Mouse (Mus musculus) limb, embryonic 10.5 days (tissue): ENCODE data around the gene Lhfp. TPM values are rescaled to one million over a fixed set of nuclear protein-coding genes. Genes with fewer than 3 reads are reported as not detected.
A peak's percentile ranks its signal among the peaks of the same experiment; 100 is the strongest.

Source experiments
- DNase-seq: peaks from one replicate; pipeline ENCODE4 v3.0.0-alpha.2; 2017; ENCODE audit warnings: low spot score
- H3K27ac ChIP-seq: fragments of 300-500 bp; sonication (generic); 2 replicates; pipeline ENCODE4 v1.5.1; 2016; ENCODE audit warnings: mild to moderate bottlenecking
- H3K27me3 ChIP-seq: fragments of 300-500 bp; sonication (generic); 2 replicates; pipeline ENCODE4 v1.6.1; 2016; ENCODE audit warnings: low read depth, mild to moderate bottlenecking; ENCODE audit not compliant: poor library complexity, severe bottlenecking
- H3K36me3 ChIP-seq: fragments of 300-500 bp; sonication (generic); 2 replicates; pipeline ENCODE4 v1.6.1; 2016; ENCODE audit warnings: mild to moderate bottlenecking, moderate library complexity
- H3K4me1 ChIP-seq: fragments of 300-500 bp; sonication (generic); 2 replicates; pipeline ENCODE4 v1.6.1; 2016
- H3K4me3 ChIP-seq: fragments of 300-500 bp; sonication (generic); 2 replicates; pipeline ENCODE4 v1.5.1; 2016; ENCODE audit warnings: mild to moderate bottlenecking, moderate library complexity
- H3K9me3 ChIP-seq: fragments of 300-500 bp; sonication (generic); replicated peaks from 2 replicates; pipeline ENCODE4 v1.6.1; 2016; ENCODE audit warnings: mild to moderate bottlenecking
- WGBS: fragments of 180-500 bp; shearing (Covaris S2); methylation state at CpG from one replicate; pipeline ENCODE4 v1.1.7; 2016; 5-methylcytosine and 5-hydroxymethylcytosine counted together
- polyA plus RNA-seq: library from polyadenylated mRNA; unstranded; fragments of >200 nt; fragmentation: Nextera tagmentation; extraction: Ambion mirVana; gene quantifications from 2 replicates; pipeline ENCODE4 v1.2.1, GENCODE M21; 2016

Gene Lhfp
- polyA plus RNA-seq = 61.8 and 90.1 TPM in 2 replicates

DNA sequence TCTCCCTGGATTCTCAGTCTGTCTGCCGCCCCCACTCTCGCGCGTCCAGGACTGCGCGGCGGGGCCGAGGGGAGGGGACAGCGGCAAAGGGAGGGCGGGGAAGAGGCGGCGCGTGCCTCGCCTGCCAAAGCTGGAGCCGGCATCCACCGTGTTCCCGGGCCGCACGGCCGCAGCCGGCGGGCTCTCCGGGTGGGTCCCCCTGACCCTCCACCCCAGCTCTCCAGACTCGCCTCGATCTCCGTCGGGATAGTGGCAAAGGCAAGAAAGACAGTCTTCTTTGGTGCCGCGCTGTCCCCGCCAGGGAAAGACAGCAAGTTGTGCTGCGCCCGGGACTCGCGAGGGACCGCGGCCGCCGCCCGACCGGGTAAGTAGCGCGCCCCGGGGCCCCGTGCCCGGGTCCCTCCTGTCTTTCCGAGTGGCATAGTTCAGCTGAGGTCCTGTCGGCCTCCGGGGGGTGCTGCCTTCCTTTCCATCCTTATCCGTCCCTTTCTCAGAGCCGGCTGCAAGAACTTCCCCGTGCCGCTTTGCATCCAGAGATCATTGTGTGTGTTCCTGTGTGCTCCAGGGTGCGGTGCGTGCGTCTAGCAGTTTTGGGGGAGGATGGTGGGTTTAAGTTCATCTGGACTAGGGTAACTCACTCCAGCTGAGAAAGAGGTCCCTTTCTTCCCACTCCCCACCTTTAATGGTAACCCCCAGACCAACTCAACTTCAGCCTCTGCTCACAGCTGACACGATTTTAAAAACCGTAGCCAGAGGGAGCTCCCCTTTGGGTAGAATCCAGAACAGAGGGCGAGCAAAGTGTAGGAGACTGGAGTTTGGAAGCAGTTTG, at the start of gene Lhfp:
Gene Lhfp, plus strand, starts transcription at position 118 of the 829 bp plus-strand sequence.
- DNase-seq = peak; percentile 85
- Histone ChIP-seq H3K9me3 (no peaks in the 10 kb centered on the region), H3K4me3 (peak within 1 kb of the TSS; percentile 85), H3K27ac (peak within 1 kb of the TSS; percentile 92), H3K4me1 (peaks cover 57% of the 10 kb centered on the region), H3K36me3 (peaks cover 7% of the 10 kb centered on the region), H3K27me3 (peaks cover 20% of the 10 kb centered on the region)
- WGBS = under 1% methylated on average over 47 of the region's 58 CpGs

DNA sequence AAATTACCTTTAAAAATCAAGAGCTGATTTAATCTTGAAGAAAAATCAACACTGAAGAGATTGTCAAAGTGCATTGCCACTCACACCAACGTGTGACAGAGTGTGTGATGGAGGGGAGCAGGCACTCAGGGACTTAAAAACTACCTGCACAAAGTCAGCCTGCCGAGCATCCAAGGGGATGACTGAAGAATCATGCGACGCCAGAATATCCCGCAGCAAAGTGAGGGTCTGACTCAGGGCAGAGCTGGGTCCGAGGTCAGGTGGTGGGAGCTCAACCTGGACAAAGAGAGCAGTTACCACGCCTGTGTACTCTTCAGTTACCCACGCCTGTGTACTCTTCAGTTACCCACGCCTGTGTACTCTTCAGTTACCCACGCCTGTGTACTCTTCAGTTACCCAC, 48.0 kb upstream of the Lhfp start:
- Histone ChIP-seq H3K27ac (no peak overlapping the region), H3K4me3 (no peak overlapping the region), H3K36me3 (peaks cover 67% of the 10 kb centered on the region), H3K27me3 (no peaks in the 10 kb centered on the region), H3K9me3 (no peaks in the 10 kb centered on the region), H3K4me1 (0 out of 2 replicates have a peak, but pooled peaks cover 4% of the 10 kb centered on the region)
- WGBS = 91% methylated on average over 10 of the region's 10 CpGs
- DNase-seq = peak; percentile 19

DNA sequence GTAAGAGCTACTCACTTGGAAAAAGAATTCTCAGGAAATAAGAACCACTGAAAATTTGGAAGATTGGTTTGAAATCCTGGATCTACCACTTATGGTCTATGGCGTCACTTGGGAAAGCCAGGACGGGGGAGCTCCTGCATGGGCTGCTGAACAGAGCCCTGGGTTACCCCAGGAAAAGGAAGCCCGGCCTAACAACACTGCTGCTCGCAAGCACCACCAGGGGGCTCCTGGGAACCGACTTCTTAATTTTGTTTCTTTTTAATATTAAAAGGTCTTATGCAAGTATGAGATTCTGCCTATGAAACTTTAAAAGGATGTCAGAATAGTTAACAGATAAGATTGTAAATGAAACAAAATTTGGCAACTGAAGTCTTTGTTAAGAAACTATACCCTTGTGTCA, 46.7 kb upstream of the Lhfp start:
- peak; percentile 3 for DNase-seq
- Histone ChIP-seq H3K4me1 (peaks cover 15% of the 10 kb centered on the region), H3K9me3 (no peaks in the 10 kb centered on the region), H3K27me3 (no peaks in the 10 kb centered on the region), H3K27ac (no peak overlapping the region), H3K36me3 (peaks cover 61% of the 10 kb centered on the region), H3K4me3 (no peak overlapping the region)
- WGBS = 80% methylated on average over 5 of the region's 5 CpGs

DNA sequence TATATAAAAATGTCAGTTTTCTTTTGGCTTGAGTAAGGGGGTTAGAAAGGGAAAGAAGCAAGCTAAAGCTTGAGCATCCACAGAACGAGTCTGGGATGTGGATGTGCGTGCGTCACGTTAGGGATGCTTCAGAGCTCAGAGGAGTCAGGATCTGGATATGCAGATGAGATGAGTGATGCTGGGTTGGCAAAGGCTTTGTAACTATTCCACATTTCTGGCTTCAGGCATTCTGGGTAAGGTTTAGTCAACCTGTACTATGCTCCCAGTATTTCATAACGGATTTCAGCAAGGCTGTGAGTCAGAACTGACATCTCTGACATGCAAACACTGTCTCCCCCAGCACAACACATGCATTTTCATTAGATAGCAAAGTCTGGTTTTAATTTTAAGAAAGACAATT, 44.7 kb upstream of the Lhfp start:
- Histone ChIP-seq H3K9me3 (no peaks in the 10 kb centered on the region), H3K36me3 (peaks cover 68% of the 10 kb centered on the region), H3K27ac (no peak overlapping the region), H3K4me3 (no peak overlapping the region), H3K27me3 (no peaks in the 10 kb centered on the region), H3K4me1 (peaks cover 21% of the 10 kb centered on the region)
- WGBS = 92% methylated on average over 5 of the region's 5 CpGs
- DNase-seq = no peak

DNA sequence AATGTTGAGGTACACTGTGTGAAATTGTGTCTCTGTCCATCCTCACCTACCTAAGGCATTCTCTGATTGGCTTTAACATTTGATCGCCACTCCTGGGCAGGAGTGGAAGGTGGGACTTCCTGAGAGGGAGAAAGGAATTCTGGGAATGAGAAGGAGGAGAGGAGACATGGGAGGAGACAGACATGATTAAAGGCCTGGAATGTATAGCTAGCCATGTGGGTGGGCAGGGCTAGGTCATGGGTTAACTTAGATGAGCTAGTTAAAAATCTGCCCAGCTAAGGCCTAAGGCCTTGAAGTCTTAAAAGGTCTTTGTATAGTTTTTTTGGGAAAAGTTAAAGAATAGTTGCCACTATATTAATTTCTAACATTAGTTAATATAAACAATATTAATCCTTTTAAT, 43.9 kb upstream of the Lhfp start:
- H3K27ac ChIP-seq = no peak overlapping the region
- peaks cover 71% of the 10 kb centered on the region for H3K36me3 ChIP-seq
- H3K27me3 ChIP-seq = no peaks in the 10 kb centered on the region
- 79% methylated on average over 1 of the region's 1 CpGs for WGBS
- peak; percentile 12 for DNase-seq
- H3K4me1 ChIP-seq = peaks cover 21% of the 10 kb centered on the region
- no peak overlapping the region for H3K4me3 ChIP-seq
- H3K9me3 ChIP-seq = no peaks in the 10 kb centered on the region

DNA sequence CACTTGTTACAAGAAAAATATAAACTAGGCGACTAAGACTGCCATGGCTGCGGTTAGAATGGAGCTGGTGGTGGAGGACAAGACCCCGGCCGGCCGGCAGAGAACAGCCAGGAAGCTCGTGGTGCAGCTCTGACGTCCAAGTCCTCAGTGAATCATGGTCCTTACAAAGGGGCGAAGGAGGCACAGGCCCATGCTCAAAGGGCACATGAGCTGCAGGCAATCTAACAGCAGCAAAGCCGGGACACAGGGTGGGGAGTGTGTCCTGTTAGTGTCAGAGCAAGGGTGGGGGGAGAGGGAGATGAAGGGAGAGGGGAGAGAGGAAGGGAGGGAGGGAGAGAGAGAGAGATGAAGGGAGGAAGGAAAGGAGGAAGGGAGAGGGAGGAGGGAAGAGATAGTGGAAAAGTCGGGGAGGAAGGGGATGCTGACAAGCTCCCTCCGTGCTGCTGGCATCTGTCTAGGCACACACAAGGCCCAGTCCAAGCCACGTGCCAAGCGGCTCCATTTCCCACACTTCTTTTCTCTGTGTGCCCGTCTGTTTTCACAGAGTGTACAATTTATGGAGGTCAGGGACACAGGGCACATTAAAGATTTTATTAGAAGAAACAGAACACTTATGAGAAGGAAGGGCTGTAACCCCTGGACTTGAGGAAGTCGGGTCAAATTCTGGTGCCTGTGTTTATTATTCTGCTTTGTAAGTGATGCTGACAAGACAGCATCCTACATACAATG, 42.1 kb upstream of the Lhfp start:
- Histone ChIP-seq H3K36me3 (peaks cover 59% of the 10 kb centered on the region), H3K27me3 (no peaks in the 10 kb centered on the region), H3K4me1 (peaks cover 21% of the 10 kb centered on the region), H3K27ac (peak overlapping the region; percentile 72), H3K4me3 (no peak overlapping the region), H3K9me3 (no peaks in the 10 kb centered on the region)
- WGBS = 60% methylated on average over 15 of the region's 15 CpGs
- peak; percentile 35 for DNase-seq

DNA sequence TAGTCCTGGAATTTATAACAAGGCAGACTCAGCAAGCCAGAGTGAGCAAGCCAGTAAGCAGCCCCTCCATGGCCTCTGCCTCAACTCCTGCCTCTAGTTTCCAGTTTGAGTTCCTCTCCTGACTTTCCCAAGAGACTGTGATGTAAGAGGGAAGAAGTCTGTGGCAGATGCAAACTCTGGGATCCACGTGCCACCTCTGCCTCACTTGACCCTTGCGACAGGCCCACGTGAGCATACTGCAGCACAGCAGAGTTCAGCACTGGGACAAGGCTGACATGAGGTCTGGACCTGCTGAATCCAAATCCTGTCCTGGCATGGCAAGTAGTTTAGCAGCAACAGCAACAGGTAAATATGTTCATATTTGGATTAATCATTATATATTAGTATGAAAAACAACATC, 41.3 kb upstream of the Lhfp start:
- no peak overlapping the region for H3K27ac ChIP-seq
- no peaks in the 10 kb centered on the region for H3K27me3 ChIP-seq
- H3K9me3 ChIP-seq = no peaks in the 10 kb centered on the region
- DNase-seq = peak; percentile 24
- peaks cover 61% of the 10 kb centered on the region for H3K36me3 ChIP-seq
- H3K4me1 ChIP-seq = peaks cover 21% of the 10 kb centered on the region
- H3K4me3 ChIP-seq = no peak overlapping the region
- 75% methylated on average over 3 of the region's 3 CpGs for WGBS

DNA sequence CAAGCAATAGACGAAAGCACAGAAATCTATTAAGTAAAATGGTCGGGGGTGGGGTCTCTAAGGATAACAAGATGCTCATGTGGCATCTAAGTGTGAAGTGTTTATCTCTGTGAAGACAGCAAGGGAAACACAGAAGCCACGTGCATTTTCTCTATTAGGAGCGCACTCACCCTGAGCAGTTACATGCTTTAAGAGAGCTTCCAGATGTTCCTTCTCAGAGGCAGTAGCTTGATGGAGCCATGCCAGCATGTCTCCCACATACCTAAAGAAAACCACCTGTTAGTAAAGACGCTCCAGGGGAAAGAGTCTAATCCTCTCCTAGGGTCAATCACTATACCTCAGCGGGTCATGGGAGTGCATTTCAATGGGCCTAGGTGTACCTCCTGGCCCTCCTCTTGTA, 39.3 kb upstream of the Lhfp start:
- no peaks in the 10 kb centered on the region for H3K9me3 ChIP-seq
- no peak for DNase-seq
- H3K4me1 ChIP-seq = peaks cover 21% of the 10 kb centered on the region
- no peak overlapping the region for H3K4me3 ChIP-seq
- no peaks in the 10 kb centered on the region for H3K27me3 ChIP-seq
- no peak overlapping the region for H3K27ac ChIP-seq
- 73% methylated on average over 6 of the region's 6 CpGs for WGBS
- peaks cover 61% of the 10 kb centered on the region for H3K36me3 ChIP-seq

DNA sequence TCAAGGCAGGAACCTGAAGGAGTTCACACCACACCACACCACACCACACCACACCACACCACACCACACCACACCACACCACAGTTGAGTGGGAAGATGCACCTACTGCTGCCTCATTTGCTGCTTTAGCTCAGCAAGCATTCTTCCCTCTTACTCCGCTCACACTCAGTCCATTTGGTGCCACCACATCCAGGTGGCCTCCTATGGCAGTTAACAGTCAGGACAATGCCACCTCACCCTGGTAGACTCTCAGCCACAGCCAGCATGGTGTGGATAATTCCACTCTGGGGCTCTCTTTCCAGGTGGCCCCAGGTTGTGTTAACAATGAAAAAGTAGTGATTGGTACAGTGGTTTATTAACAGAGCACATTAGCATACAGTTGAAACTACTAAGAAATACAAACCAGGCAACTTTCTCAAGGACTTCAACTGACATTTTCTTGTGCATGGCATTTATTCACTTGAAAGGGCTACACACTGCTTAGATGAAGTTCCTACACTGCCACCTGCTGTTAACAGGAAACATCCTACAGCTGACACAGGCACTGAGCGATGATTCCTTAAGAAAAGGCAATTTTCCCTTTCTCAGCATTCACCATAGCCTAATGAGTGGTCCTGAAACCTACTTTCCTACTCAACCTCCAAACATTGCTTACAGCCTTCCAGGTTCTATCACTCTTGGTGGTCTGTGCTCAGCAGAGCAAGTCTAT, 36.8 kb upstream of the Lhfp start:
- no peaks in the 10 kb centered on the region for H3K9me3 ChIP-seq
- H3K4me3 ChIP-seq = no peak overlapping the region
- H3K27ac ChIP-seq = no peak overlapping the region
- peaks cover 67% of the 10 kb centered on the region for H3K36me3 ChIP-seq
- peaks cover 6% of the 10 kb centered on the region for H3K4me1 ChIP-seq
- WGBS = 72% methylated on average over 2 of the region's 2 CpGs
- peak; percentile 26 for DNase-seq
- no peaks in the 10 kb centered on the region for H3K27me3 ChIP-seq

DNA sequence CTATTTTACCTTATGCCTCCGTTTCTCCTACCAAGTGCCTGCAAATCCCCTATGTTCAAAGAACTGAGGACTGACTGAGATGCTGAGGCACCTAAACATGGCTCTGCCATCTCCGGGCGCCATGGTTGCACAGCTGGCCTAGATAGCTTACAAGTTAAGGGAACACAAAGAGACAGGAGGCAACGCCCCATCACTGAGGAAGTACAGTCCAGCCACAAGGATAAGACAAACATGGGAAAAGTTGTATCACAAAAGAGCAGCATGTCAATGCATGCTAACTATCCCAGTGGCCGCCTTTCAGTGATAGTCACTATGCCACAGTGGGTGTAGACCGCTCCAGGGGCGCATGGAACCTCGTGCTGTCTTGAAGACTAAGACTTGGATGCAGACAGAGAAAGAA, 33.9 kb upstream of the Lhfp start:
- 93% methylated on average over 8 of the region's 8 CpGs for WGBS
- no peaks in the 10 kb centered on the region for H3K9me3 ChIP-seq
- peaks cover 71% of the 10 kb centered on the region for H3K36me3 ChIP-seq
- H3K4me1 ChIP-seq = peaks cover 7% of the 10 kb centered on the region
- peak; percentile 3 for DNase-seq
- H3K4me3 ChIP-seq = no peak overlapping the region
- H3K27me3 ChIP-seq = no peaks in the 10 kb centered on the region
- H3K27ac ChIP-seq = no peak overlapping the region

DNA sequence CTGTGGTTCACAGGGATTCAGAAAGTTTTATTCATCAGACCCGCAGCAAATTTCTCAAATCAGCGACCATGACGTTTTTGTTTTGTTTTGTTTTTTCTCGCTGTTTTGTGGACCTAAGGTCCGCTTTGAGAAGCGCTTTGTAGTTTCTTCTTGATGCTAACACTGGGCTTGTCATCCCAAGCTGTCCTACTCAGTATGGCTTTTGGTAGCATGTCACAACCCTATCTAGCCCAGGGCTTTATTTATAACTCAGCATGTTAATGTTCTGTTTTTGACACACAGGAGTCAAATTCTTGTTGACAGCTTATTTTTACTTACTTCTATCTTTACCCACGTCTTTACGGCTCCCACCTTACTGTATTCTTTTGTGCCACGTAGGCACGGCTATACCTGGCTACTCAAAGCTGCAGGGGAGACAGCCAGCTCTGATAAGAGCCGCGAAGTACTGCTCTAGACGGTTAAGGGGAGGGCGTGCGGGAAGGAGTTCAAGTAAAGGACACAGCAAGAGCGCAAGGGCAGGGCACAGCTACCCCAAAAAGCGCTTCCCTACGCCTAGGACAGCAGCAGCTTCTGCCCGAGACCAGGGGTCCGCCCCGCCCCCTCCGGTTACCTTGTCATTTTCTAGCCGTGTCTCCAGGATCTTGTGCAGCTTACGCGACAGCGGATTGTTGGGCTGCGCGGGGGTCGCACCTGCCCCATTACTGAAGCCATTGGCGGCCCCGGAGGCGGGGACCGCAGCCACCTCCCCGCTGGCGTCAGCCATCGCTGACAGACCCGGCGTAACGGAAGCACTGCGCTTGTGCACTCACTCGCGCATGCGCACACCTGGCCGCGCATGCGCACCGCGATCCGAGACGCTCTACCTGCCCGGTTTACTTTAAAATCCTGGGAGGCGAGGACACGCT, 24.6 kb upstream of the Lhfp start, which contains the start of gene Cog6:
Gene Cog6, minus strand, starts transcription at position 802 of the 905 bp plus-strand sequence.
- no peaks in the 10 kb centered on the region for H3K9me3 ChIP-seq
- DNase-seq = peak; percentile 85
- no peaks in the 10 kb centered on the region for H3K27me3 ChIP-seq
- 7% methylated on average over 53 of the region's 53 CpGs for WGBS
- H3K36me3 ChIP-seq = peaks cover 21% of the 10 kb centered on the region
- H3K4me1 ChIP-seq = peaks cover 31% of the 10 kb centered on the region
- peak within 1 kb of the TSS; percentile 83 for H3K27ac ChIP-seq
- peak within 1 kb of the TSS; percentile 77 for H3K4me3 ChIP-seq

DNA sequence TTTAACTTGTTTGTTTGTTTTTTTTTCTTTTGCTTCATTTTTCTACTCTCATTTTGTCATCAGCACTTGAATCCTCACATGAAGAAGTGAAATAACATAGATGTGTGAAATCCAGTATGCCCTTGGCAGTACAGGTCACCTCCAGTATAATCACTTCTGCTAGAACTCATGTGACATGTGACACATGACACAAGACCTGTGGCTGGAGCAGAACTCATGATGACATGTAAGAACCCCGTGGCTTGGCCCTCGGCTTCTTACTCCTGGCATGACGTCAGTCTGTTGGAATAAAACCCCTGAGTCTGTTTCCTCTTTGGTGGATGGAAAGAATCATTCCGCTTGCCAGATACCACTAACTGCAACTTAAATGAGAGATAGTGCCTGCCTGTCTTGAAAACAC, 14.0 kb upstream of the Lhfp start:
- 0 out of 2 replicates have a peak, but pooled peaks cover 3% of the 10 kb centered on the region for H3K4me1 ChIP-seq
- DNase-seq = no peak
- peaks cover 5% of the 10 kb centered on the region; the same call in 1 of the 2 replicates for H3K27me3 ChIP-seq
- H3K4me3 ChIP-seq = no peak overlapping the region
- no peak overlapping the region for H3K27ac ChIP-seq
- H3K36me3 ChIP-seq = no peaks in the 10 kb centered on the region
- H3K9me3 ChIP-seq = no peaks in the 10 kb centered on the region
- 92% methylated on average over 4 of the region's 4 CpGs for WGBS
